Mouse (Mus musculus) MN1 (cell line): ENCODE measurements around the gene Akap13.
A peak's percentile ranks its signal among the peaks of the same experiment; 100 is the strongest.

ENCODE experiments used
- DNase-seq: peaks from one replicate; pipeline ENCODE4 v3.0.0-alpha.2; 2016; ENCODE audit warnings: low spot score

Akap13 gene

GRCm38 (mm10) chr7:75717349-75717748 is 262.0 kb downstream of the Akap13 start:
- DNase-seq = no peak

- no peak for DNase-seq
These were observed 266.0 kb downstream of the Akap13 start for GRCm38 (mm10) chr7:75721302-75721701.

- no peak for DNase-seq
These were observed 268.7 kb downstream of the Akap13 start for GRCm38 (mm10) chr7:75724012-75724411.

GRCm38 (mm10) chr7:75725899-75726298 is 270.6 kb downstream of the Akap13 start:
- no peak for DNase-seq

GRCm38 (mm10) chr7:75726867-75727266 is 271.5 kb downstream of the Akap13 start:
- no peak for DNase-seq

- DNase-seq = no peak
These were observed 274.3 kb downstream of the Akap13 start for GRCm38 (mm10) chr7:75729652-75730051.

GRCm38 (mm10) chr7:75730216-75730615 is 274.9 kb downstream of the Akap13 start:
- DNase-seq = no peak

- no peak for DNase-seq
These were observed 276.6 kb downstream of the Akap13 start for GRCm38 (mm10) chr7:75731951-75732350.

GRCm38 (mm10) chr7:75733166-75733565 is 277.8 kb downstream of the Akap13 start:
- no peak for DNase-seq

GRCm38 (mm10) chr7:75739075-75739725 is 283.9 kb downstream of the Akap13 start:
- peak; percentile 78 for DNase-seq

- DNase-seq = peak; percentile 7
These were observed 289.2 kb downstream of the Akap13 start for GRCm38 (mm10) chr7:75744528-75744927.

- DNase-seq = peak; percentile 37
These were observed 289.8 kb downstream of the Akap13 start for GRCm38 (mm10) chr7:75744978-75745638.

GRCm38 (mm10) chr7:75745969-75746368 is 290.6 kb downstream of the Akap13 start:
- DNase-seq = peak; percentile 23

- no peak for DNase-seq
These were observed 295.2 kb downstream of the Akap13 start for GRCm38 (mm10) chr7:75750581-75750980.

- DNase-seq = no peak
These were observed 295.9 kb downstream of the Akap13 start for GRCm38 (mm10) chr7:75751161-75751803.

GRCm38 (mm10) chr7:75752442-75753191 is 297.3 kb downstream of the Akap13 start:
- DNase-seq = no peak

- no peak for DNase-seq
These were observed 298.0 kb downstream of the Akap13 start for GRCm38 (mm10) chr7:75753192-75753783.

GRCm38 (mm10) chr7:75754587-75755499 is 299.5 kb downstream of the Akap13 start:
- DNase-seq = no peak

GRCm38 (mm10) chr7:75755861-75756449 is 300.6 kb downstream of the Akap13 start:
- no peak for DNase-seq

GRCm38 (mm10) chr7:75759992-75760514 is 304.7 kb downstream of the Akap13 start:
- DNase-seq = no peak
